Mouse (Mus musculus): ENCODE data around the gene Ric8b. TPM values are rescaled to one million over a fixed set of nuclear protein-coding genes. Genes with fewer than 3 reads are reported as not detected.

Gene Ric8b
- polyA plus RNA-seq, 1 experiment from 2014 or later = 43.0 TPM

GRCm38 (mm10) chr10:85025799-85026424 is 108.5 kb downstream of the Ric8b start:
- no peak overlapping the region for H3K4me3 ChIP-seq (ENCODE audit: low read length)
- 89% methylated on average over 11 of the region's 11 CpGs for WGBS

GRCm38 (mm10) chr10:85027619-85028175 is 110.3 kb downstream of the Ric8b start:
- H3K27me3 ChIP-seq (replicated peaks; ENCODE audit: control insufficient read depth, insufficient read depth, low read length) = no peaks in the 10 kb centered on the region
- ATAC-seq = no peak
- no peaks in the 10 kb centered on the region for H3K36me3 ChIP-seq (ENCODE audit: control insufficient read depth, insufficient read depth, low read length)
- H3K4me3 ChIP-seq (ENCODE audit: low read length) = no peak overlapping the region
- no peak overlapping the region for H3K9ac ChIP-seq (ENCODE audit: low read depth, low read length)
- no peak overlapping the region for H3K27ac ChIP-seq (ENCODE audit: low read depth, low read length)
- H3K4me1 ChIP-seq (ENCODE audit: control insufficient read depth, insufficient read depth, low read depth, low read length) = peaks cover 4% of the 10 kb centered on the region
- H3K9me3 ChIP-seq (ENCODE audit: control insufficient read depth, low read length) = 0 out of 2 replicates have a peak, but pooled peaks cover 2% of the 10 kb centered on the region
- 82% methylated on average over 10 of the region's 10 CpGs for WGBS
- no peak overlapping the region for H3K4me2 ChIP-seq (ENCODE audit: low read length)

More at GRCm38 (mm10) chr10:85025799-85026424, 108.5 kb downstream of the Ric8b start:
- H3K4me2 ChIP-seq (ENCODE audit: low read length) = no peak overlapping the region
- peak; percentile 71; the same call in 1 of the 2 replicates for ATAC-seq
- no peak overlapping the region for H3K27ac ChIP-seq (ENCODE audit: low read depth, low read length)
- H3K4me1 ChIP-seq (ENCODE audit: control insufficient read depth, insufficient read depth, low read depth, low read length) = peaks cover 8% of the 10 kb centered on the region
- no peak overlapping the region for H3K9ac ChIP-seq (ENCODE audit: low read depth, low read length)
- 0 out of 2 replicates have a peak, but pooled peaks cover 2% of the 10 kb centered on the region for H3K9me3 ChIP-seq (ENCODE audit: control insufficient read depth, low read length)
- no peaks in the 10 kb centered on the region for H3K36me3 ChIP-seq (ENCODE audit: control insufficient read depth, insufficient read depth, low read length)
- H3K27me3 ChIP-seq (replicated peaks; ENCODE audit: control insufficient read depth, insufficient read depth, low read length) = no peaks in the 10 kb centered on the region

- 21% methylated on average over 8 of the region's 8 CpGs for WGBS
- no peak overlapping the region for H3K27ac ChIP-seq (ENCODE audit: low read depth, low read length)
- ATAC-seq = no peak
- no peaks in the 10 kb centered on the region for H3K27me3 ChIP-seq (replicated peaks; ENCODE audit: control insufficient read depth, insufficient read depth, low read length)
- H3K4me1 ChIP-seq (ENCODE audit: control insufficient read depth, insufficient read depth, low read depth, low read length) = no peaks in the 10 kb centered on the region
- no peaks in the 10 kb centered on the region for H3K36me3 ChIP-seq (ENCODE audit: control insufficient read depth, insufficient read depth, low read length)
- H3K4me2 ChIP-seq (ENCODE audit: low read length) = no peak overlapping the region
- no peak overlapping the region for H3K4me3 ChIP-seq (ENCODE audit: low read length)
- 0 out of 2 replicates have a peak, but pooled peaks cover under 1% of the 10 kb centered on the region for H3K9me3 ChIP-seq (ENCODE audit: control insufficient read depth, low read length)
- no peak overlapping the region for H3K9ac ChIP-seq (ENCODE audit: low read depth, low read length)
These were observed 117.8 kb downstream of the Ric8b start for GRCm38 (mm10) chr10:85035131-85035725.

GRCm38 (mm10) chr10:85038147-85038546 is 120.7 kb downstream of the Ric8b start:
- no peak overlapping the region for H3K4me3 ChIP-seq (ENCODE audit: low read length)
- peaks cover 3% of the 10 kb centered on the region; the same call in 1 of the 2 replicates for H3K27me3 ChIP-seq (replicated peaks; ENCODE audit: control insufficient read depth, insufficient read depth, low read length)
- H3K9me3 ChIP-seq (ENCODE audit: control insufficient read depth, low read length) = no peaks in the 10 kb centered on the region
- WGBS = 60% methylated on average over 10 of the region's 10 CpGs
- ATAC-seq = no peak
- H3K36me3 ChIP-seq (ENCODE audit: control insufficient read depth, insufficient read depth, low read length) = no peaks in the 10 kb centered on the region
- no peak overlapping the region for H3K4me2 ChIP-seq (ENCODE audit: low read length)
- H3K27ac ChIP-seq (ENCODE audit: low read depth, low read length) = no peak overlapping the region
- no peak overlapping the region for H3K9ac ChIP-seq (ENCODE audit: low read depth, low read length)
- H3K4me1 ChIP-seq (ENCODE audit: control insufficient read depth, insufficient read depth, low read depth, low read length) = no peaks in the 10 kb centered on the region

GRCm38 (mm10) chr10:85038852-85039251 is 121.4 kb downstream of the Ric8b start:
- Histone ChIP-seq H3K4me3 (ENCODE audit: low read length) (no peak overlapping the region), H3K27me3 (replicated peaks; ENCODE audit: control insufficient read depth, insufficient read depth, low read length) (peaks cover 3% of the 10 kb centered on the region; the same call in 1 of the 2 replicates), H3K9me3 (ENCODE audit: control insufficient read depth, low read length) (no peaks in the 10 kb centered on the region), H3K36me3 (ENCODE audit: control insufficient read depth, insufficient read depth, low read length) (no peaks in the 10 kb centered on the region), H3K4me2 (ENCODE audit: low read length) (no peak overlapping the region), H3K27ac (ENCODE audit: low read depth, low read length) (no peak overlapping the region), H3K9ac (ENCODE audit: low read depth, low read length) (no peak overlapping the region), H3K4me1 (ENCODE audit: control insufficient read depth, insufficient read depth, low read depth, low read length) (no peaks in the 10 kb centered on the region)
- WGBS = 90% methylated on average over 5 of the region's 5 CpGs
- ATAC-seq = no peak

GRCm38 (mm10) chr10:85044191-85044711 is 126.8 kb downstream of the Ric8b start:
- H3K4me3 ChIP-seq (ENCODE audit: low read length) = no peak overlapping the region; the same call in 1 of the 2 replicates
- 11% methylated on average over 17 of the region's 17 CpGs for WGBS

GRCm38 (mm10) chr10:85044732-85045720 is 127.6 kb downstream of the Ric8b start:
- Histone ChIP-seq H3K4me3 (ENCODE audit: low read length) (peak overlapping the region; percentile 7; the same call in 1 of the 2 replicates), H3K27me3 (replicated peaks; ENCODE audit: control insufficient read depth, insufficient read depth, low read length) (peaks cover 3% of the 10 kb centered on the region), H3K4me1 (ENCODE audit: control insufficient read depth, insufficient read depth, low read depth, low read length) (peaks cover 4% of the 10 kb centered on the region), H3K9me3 (ENCODE audit: control insufficient read depth, low read length) (no peaks in the 10 kb centered on the region), H3K4me2 (ENCODE audit: low read length) (peak overlapping the region; percentile 40), H3K9ac (ENCODE audit: low read depth, low read length) (peak overlapping the region; percentile 7; the same call in 1 of the 2 replicates), H3K36me3 (ENCODE audit: control insufficient read depth, insufficient read depth, low read length) (no peaks in the 10 kb centered on the region), H3K27ac (ENCODE audit: low read depth, low read length) (no peak overlapping the region)
- 10% methylated on average over 24 of the region's 24 CpGs for WGBS
- ATAC-seq = peak; percentile 71; the same call in 1 of the 2 replicates

More at GRCm38 (mm10) chr10:85044191-85044711, 126.8 kb downstream of the Ric8b start:
- Histone ChIP-seq H3K4me2 (ENCODE audit: low read length) (peak overlapping the region; percentile 40), H3K36me3 (ENCODE audit: control insufficient read depth, insufficient read depth, low read length) (no peaks in the 10 kb centered on the region), H3K9ac (ENCODE audit: low read depth, low read length) (no peak overlapping the region), H3K4me1 (ENCODE audit: control insufficient read depth, insufficient read depth, low read depth, low read length) (peaks cover 4% of the 10 kb centered on the region), H3K27me3 (replicated peaks; ENCODE audit: control insufficient read depth, insufficient read depth, low read length) (peaks cover 3% of the 10 kb centered on the region), H3K27ac (ENCODE audit: low read depth, low read length) (no peak overlapping the region), H3K9me3 (ENCODE audit: control insufficient read depth, low read length) (no peaks in the 10 kb centered on the region)
- ATAC-seq = peak; percentile 86

- Histone ChIP-seq H3K4me2 (ENCODE audit: low read length) (no peak overlapping the region), H3K9ac (ENCODE audit: low read depth, low read length) (no peak overlapping the region), H3K4me1 (ENCODE audit: control insufficient read depth, insufficient read depth, low read depth, low read length) (peaks cover 4% of the 10 kb centered on the region), H3K27ac (ENCODE audit: low read depth, low read length) (no peak overlapping the region), H3K27me3 (replicated peaks; ENCODE audit: control insufficient read depth, insufficient read depth, low read length) (peaks cover 3% of the 10 kb centered on the region), H3K4me3 (ENCODE audit: low read length) (no peak overlapping the region), H3K9me3 (ENCODE audit: control insufficient read depth, low read length) (no peaks in the 10 kb centered on the region), H3K36me3 (ENCODE audit: control insufficient read depth, insufficient read depth, low read length) (no peaks in the 10 kb centered on the region)
- 28% methylated on average over 5 of the region's 5 CpGs for WGBS
- no peak for ATAC-seq
These were observed 129.2 kb downstream of the Ric8b start for GRCm38 (mm10) chr10:85046585-85046984.
